Mouse (Mus musculus): ENCODE data around the gene Actr1b. TPM values are rescaled to one million over a fixed set of nuclear protein-coding genes. Genes with fewer than 3 reads are reported as not detected.
A peak's percentile ranks its signal among the peaks of the same experiment; 100 is the strongest.

The Actr1b gene
- polyA plus RNA-seq, 1 experiment from 2014 or later = 90.3 TPM

DNA sequence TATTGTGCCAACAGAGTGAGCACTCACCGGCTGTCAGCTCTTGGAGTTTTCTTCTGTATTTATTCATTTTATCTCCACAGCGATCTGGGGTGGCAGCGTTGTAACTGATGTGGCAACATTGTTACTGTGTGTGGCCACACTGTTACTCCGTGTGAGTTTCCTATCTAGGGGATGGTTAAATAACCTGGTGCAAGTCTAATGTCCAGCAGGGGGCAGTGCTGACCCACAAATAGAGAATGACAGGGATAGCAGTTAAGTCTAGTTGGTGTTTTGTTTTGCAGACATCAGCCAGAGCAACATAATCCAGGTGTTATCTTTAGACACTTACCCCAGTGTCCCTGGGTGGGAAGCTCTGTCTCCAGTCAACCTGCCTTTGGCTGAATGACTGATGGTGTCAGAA lies 23.1 kb upstream of the Actr1b start:
- H3K36me3 ChIP-seq = no peaks in the 10 kb centered on the region
- H3K4me2 ChIP-seq (replicated peaks) = no peak overlapping the region
- H3K4me1 ChIP-seq (replicated peaks) = no peaks in the 10 kb centered on the region
- no peak for ATAC-seq
- no peaks in the 10 kb centered on the region for H3K9me3 ChIP-seq
- 9% methylated on average over 4 of the region's 4 CpGs for WGBS
- H3K27me3 ChIP-seq (replicated peaks) = no peaks in the 10 kb centered on the region; the same call in 1 of the 2 replicates
- H3K9ac ChIP-seq = no peak overlapping the region
- H3K4me3 ChIP-seq (replicated peaks) = no peak overlapping the region
- H3K27ac ChIP-seq = no peak overlapping the region

- H3K4me1 ChIP-seq (replicated peaks) = 0 out of 2 replicates have a peak, but pooled peaks cover 2% of the 10 kb centered on the region
- no peak overlapping the region for H3K9ac ChIP-seq
- H3K9me3 ChIP-seq = no peaks in the 10 kb centered on the region
- H3K36me3 ChIP-seq = no peaks in the 10 kb centered on the region
- H3K4me2 ChIP-seq (replicated peaks) = no peak overlapping the region
- no peak overlapping the region for H3K4me3 ChIP-seq (replicated peaks)
- H3K27ac ChIP-seq = no peak overlapping the region
- 64% methylated on average over 4 of the region's 4 CpGs for WGBS
- no peak for ATAC-seq
- no peaks in the 10 kb centered on the region for H3K27me3 ChIP-seq (replicated peaks)
These were observed 9.8 kb upstream of the Actr1b start for GRCm38 (mm10) chr1:36724057-36724431.

DNA sequence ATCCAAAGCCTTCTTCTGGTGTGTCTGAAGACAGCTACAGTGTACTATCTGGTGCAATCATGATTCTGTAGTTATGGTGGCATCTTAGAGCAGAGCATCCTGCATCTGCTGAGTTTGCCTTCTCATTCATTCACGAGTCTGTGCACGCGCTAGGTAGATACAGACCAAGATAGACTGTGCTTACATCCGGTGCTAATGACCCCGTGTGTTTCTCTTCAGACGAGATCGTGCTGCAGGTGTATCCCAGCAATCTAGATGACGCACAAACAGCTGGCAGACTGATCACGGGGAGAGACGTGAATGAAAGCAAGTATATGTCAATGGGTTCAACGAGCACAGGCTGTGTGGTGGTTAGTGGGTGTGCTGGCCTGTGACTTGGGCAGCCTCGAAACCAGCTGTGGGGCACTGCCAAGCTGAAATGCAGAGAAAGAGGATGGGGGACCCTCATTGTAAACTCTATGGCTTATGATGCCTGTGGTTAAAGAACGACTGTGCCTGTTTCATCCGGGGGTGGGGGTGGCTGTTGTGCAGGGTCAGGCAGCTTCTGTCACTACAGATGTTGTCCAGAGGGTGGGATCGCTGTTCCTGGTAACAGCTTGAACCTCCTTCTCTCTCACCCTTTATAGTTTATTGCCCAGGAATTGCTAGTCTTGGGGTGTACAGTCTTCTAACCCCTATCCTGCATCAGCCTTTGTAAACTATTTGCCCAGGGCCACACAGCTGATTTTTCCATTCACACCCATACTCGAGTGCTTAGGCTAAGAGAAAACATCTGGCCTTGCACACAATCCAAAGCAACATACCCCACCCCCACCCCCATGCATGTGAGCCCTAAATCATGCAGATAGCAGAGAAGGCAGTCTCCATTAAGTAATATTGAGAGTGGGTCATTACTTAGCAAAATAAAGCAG lies 9.2 kb upstream of the Actr1b start:
- ATAC-seq = no peak
- no peak overlapping the region for H3K4me2 ChIP-seq (replicated peaks)
- H3K27me3 ChIP-seq (replicated peaks) = no peaks in the 10 kb centered on the region
- H3K9ac ChIP-seq = no peak overlapping the region
- H3K4me1 ChIP-seq (replicated peaks) = 0 out of 2 replicates have a peak, but pooled peaks cover 2% of the 10 kb centered on the region
- no peaks in the 10 kb centered on the region for H3K9me3 ChIP-seq
- WGBS = 56% methylated on average over 16 of the region's 16 CpGs
- no peaks in the 10 kb centered on the region for H3K36me3 ChIP-seq
- no peak overlapping the region for H3K4me3 ChIP-seq (replicated peaks)
- no peak overlapping the region for H3K27ac ChIP-seq

GRCm38 (mm10) chr1:36718786-36719185 lies 4.6 kb upstream of the Actr1b start:
- no peak overlapping the region for H3K4me3 ChIP-seq (replicated peaks)
- H3K4me2 ChIP-seq (replicated peaks) = no peak overlapping the region
- no peaks in the 10 kb centered on the region for H3K27me3 ChIP-seq (replicated peaks)
- H3K9me3 ChIP-seq = no peaks in the 10 kb centered on the region
- H3K36me3 ChIP-seq = no peaks in the 10 kb centered on the region
- no peak for ATAC-seq
- WGBS = 95% methylated on average over 1 of the region's 1 CpGs
- 0 out of 2 replicates have a peak, but pooled peaks cover 2% of the 10 kb centered on the region for H3K4me1 ChIP-seq (replicated peaks)
- H3K27ac ChIP-seq = no peak overlapping the region
- no peak overlapping the region for H3K9ac ChIP-seq

DNA sequence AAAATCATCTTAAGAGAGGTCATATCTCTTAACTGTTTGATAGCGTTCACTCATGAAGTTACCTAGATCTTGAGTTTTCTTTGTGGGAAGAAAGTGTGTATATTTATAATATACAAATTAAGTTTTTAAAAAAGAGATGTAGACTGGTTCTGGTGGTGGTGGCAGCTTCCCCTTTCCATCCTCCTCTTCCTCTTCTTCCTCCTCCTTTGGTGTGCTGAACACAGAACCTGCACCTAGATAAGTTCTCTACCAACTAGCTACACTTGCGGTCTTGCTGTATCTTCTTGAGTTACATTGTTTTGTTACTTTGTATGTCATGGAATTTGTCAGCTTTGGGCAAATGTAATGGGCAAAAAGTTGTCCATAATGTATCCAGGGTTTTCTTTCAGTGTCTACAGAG lies 3.1 kb downstream of the Actr1b start:
- Histone ChIP-seq H3K4me1 (replicated peaks) (peaks cover 16% of the 10 kb centered on the region), H3K4me3 (replicated peaks) (no peak overlapping the region), H3K9ac (no peak overlapping the region), H3K36me3 (0 out of 2 replicates have a peak, but pooled peaks cover 5% of the 10 kb centered on the region), H3K27ac (no peak overlapping the region), H3K4me2 (replicated peaks) (no peak overlapping the region), H3K9me3 (no peaks in the 10 kb centered on the region), H3K27me3 (replicated peaks) (no peaks in the 10 kb centered on the region)
- 97% methylated on average over 2 of the region's 2 CpGs for WGBS
- no peak for ATAC-seq

DNA sequence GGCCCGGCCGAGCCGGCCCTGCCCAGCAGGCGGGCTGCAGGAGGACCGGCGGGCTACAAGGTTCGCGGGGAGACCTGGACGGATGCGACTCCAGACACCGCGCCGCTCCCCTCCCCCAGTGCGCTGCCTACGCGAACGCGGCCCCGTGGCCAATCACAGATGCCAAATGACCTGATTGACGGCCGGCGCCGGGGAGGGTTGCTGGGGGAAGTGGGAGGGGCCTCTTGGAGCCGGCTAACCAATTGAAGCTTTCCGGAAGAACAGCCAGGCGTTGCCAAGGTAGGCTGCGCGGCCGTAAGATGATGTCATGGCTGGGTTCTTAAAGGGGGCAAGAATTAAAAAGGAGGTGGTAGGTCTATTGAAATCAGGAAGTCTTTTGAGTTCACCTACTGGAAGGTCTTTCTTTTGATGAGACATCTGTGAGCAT lies 4.4 kb downstream of the Actr1b start, which contains the start of gene 4933424G06Rik:
Gene 4933424G06Rik (plus strand): TSS at position 296 of the 427 bp plus-strand sequence.
- peak within 1 kb of the TSS; percentile 85 for H3K4me3 ChIP-seq (replicated peaks)
- peaks cover 16% of the 10 kb centered on the region for H3K4me1 ChIP-seq (replicated peaks)
- WGBS = under 1% methylated on average over 28 of the region's 29 CpGs
- peaks cover 10% of the 10 kb centered on the region; the same call in 1 of the 2 replicates for H3K36me3 ChIP-seq
- H3K27me3 ChIP-seq (replicated peaks) = no peaks in the 10 kb centered on the region
- no peaks in the 10 kb centered on the region for H3K9me3 ChIP-seq
- peak; percentile 98 for ATAC-seq
- peak within 1 kb of the TSS; percentile 86 for H3K9ac ChIP-seq
- peak within 1 kb of the TSS; percentile 72 for H3K4me2 ChIP-seq (replicated peaks)
- H3K27ac ChIP-seq = peak within 1 kb of the TSS; percentile 82

DNA sequence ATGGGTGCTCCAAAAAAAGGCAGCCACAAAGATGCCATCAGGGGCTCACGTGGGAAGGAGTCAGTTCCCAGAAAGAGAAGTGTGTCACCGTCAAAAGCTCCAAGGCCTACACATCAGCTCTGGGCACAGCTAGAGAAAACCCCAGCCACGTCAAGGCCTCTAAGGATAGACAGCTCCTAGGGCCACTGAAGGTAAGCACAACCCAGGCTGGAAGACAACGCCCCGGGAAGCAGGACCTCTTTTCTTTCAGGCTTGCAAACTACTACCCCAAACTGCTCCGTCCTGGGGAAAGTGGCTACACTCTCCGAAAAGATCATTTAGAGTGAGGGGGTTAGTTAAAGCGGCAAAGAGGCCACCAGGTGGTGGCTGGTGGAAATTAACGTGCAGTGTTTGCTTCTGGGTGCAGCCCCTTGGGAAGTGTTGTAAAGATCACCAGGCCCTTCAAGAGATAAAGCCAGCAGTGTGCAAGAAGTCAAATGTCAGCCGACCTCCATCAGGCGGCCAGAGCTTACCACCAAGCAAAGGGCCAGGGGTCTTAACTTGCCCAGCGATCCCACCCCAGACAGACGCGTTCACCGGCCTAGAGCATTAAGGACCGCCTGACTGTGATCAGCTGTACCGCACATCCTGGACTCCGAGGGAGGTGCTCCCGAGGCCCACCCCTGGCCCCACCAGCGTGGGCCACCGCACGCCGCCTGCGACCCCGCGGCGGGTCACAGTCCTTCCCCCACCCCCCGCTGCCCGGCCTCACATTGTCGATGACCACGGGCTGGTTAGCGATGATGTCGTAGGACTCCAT lies 5.0 kb downstream of the Actr1b start:
- peak overlapping the region; percentile 85 for H3K4me3 ChIP-seq (replicated peaks)
- WGBS = under 1% methylated on average over 33 of the region's 33 CpGs
- peak overlapping the region; percentile 82 for H3K27ac ChIP-seq
- H3K9ac ChIP-seq = peak overlapping the region; percentile 86
- H3K4me2 ChIP-seq (replicated peaks) = peak overlapping the region; percentile 72
- no peaks in the 10 kb centered on the region for H3K9me3 ChIP-seq
- ATAC-seq = peak; percentile 77
- H3K4me1 ChIP-seq (replicated peaks) = peaks cover 16% of the 10 kb centered on the region
- H3K36me3 ChIP-seq = peaks cover 16% of the 10 kb centered on the region
- H3K27me3 ChIP-seq (replicated peaks) = no peaks in the 10 kb centered on the region

DNA sequence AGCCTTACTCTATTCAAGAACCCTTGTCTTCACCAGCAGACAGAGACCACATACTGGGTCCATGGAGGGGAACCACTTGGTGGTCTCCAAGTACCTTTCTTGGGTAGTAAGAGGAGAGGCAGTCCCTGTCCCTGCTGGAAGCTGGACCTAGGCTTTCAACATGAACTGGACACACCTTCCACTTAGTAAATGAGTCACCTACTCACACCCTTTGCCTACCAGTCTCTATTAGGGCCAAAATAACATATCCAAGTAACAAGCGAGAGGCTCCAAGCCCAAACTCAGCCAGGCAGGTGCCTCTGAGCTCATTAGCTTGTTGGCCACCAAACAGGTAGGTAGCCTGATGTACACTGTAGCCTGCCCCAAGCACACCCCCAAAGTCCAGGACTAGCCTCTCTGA lies 5.6 kb downstream of the Actr1b start:
- H3K4me2 ChIP-seq (replicated peaks) = peak overlapping the region; percentile 72
- peaks cover 19% of the 10 kb centered on the region for H3K36me3 ChIP-seq
- peak overlapping the region; percentile 85 for H3K4me3 ChIP-seq (replicated peaks)
- peak overlapping the region; percentile 86 for H3K9ac ChIP-seq
- H3K9me3 ChIP-seq = no peaks in the 10 kb centered on the region
- no peaks in the 10 kb centered on the region for H3K27me3 ChIP-seq (replicated peaks)
- no peak overlapping the region for H3K27ac ChIP-seq
- WGBS = 77% methylated on average over 1 of the region's 1 CpGs
- no peak for ATAC-seq
- peaks cover 16% of the 10 kb centered on the region for H3K4me1 ChIP-seq (replicated peaks)

- Histone ChIP-seq H3K36me3 (peaks cover 21% of the 10 kb centered on the region), H3K27ac (no peak overlapping the region), H3K9me3 (no peaks in the 10 kb centered on the region), H3K4me3 (replicated peaks) (no peak overlapping the region), H3K4me2 (replicated peaks) (peak overlapping the region; percentile 72; the same call in 1 of the 2 replicates), H3K4me1 (replicated peaks) (peaks cover 16% of the 10 kb centered on the region), H3K9ac (no peak overlapping the region), H3K27me3 (replicated peaks) (no peaks in the 10 kb centered on the region)
- no peak for ATAC-seq
- whole genome bisulfite sequencing = 83% methylated on average over 3 of the region's 3 CpGs
These were observed 6.4 kb downstream of the Actr1b start for GRCm38 (mm10) chr1:36707797-36708196.

DNA sequence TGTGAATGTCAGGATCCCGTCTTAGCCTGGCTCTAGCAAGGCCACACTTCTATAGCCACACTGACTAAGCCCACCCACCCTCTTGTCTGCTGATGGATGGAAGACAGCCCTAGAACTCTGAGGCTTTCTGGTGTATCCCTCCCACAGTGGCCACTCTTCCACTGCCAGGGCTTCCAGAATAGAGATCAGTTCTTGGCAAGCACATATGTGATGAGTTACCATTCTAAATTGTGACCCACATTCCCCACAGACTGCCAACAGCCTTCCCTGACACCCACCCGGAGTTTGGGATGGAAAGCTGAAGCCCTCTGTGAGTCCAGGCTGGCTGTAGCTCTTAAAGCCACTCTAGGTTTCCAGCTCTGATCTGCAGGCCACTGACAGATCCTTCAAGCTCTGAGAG lies 7.1 kb downstream of the Actr1b start:
- H3K4me2 ChIP-seq (replicated peaks) = no peak overlapping the region
- peaks cover 27% of the 10 kb centered on the region for H3K36me3 ChIP-seq

DNA sequence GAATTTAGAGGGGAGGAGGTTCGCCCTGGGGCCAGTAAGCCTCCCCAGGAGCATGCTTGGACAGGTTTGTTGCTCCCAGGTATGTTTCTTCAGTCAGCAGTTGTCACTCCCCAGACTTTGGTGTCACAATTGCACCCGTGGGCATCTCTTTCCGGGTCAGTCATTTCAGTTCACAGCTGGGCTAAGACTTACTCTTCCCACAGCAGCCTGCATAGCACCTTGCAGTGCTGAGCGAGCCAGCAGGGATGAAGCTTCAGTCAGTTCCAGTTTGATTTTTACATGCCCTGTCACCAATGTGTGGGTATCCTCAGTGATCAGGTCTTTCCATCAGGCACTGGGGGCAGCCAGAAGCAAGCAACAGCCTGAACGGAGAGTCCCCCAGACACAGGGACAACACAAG lies 17.2 kb downstream of the Actr1b start:
- 77% methylated on average over 5 of the region's 5 CpGs for WGBS
- Histone ChIP-seq H3K27me3 (replicated peaks) (no peaks in the 10 kb centered on the region), H3K9ac (no peak overlapping the region), H3K4me3 (replicated peaks) (no peak overlapping the region), H3K27ac (no peak overlapping the region), H3K9me3 (no peaks in the 10 kb centered on the region), H3K36me3 (peaks cover 32% of the 10 kb centered on the region), H3K4me2 (replicated peaks) (no peak overlapping the region), H3K4me1 (replicated peaks) (peaks cover 3% of the 10 kb centered on the region; the same call in 1 of the 2 replicates)
- ATAC-seq = no peak

More for the DNA sequence above, 7.1 kb downstream of the Actr1b start:
- no peak overlapping the region for H3K27ac ChIP-seq
- H3K9me3 ChIP-seq = no peaks in the 10 kb centered on the region
- peaks cover 16% of the 10 kb centered on the region for H3K4me1 ChIP-seq (replicated peaks)
- H3K4me3 ChIP-seq (replicated peaks) = no peak overlapping the region
- H3K9ac ChIP-seq = no peak overlapping the region
- ATAC-seq = no peak
- H3K27me3 ChIP-seq (replicated peaks) = no peaks in the 10 kb centered on the region
- WGBS = 82% methylated on average over 2 of the region's 2 CpGs

DNA sequence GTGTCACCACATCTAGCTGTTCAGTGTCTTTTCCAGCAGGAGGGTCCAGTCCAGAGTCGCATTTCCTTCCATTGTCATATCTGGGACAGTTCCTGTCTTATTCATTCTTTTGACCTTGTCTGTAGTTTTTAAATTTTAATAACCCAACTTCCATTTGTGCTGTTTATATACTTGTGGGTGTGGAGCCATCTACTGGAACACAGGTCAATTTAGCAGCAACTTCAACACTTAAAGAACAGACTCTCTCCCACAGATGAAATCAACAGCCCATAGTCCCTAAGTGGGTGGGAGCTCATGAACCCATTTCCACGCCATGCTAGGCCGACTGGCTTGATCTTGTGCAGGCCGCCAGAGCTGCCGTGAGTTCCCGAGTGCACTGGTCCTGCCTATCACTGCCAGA lies 17.8 kb downstream of the Actr1b start:
- Histone ChIP-seq H3K4me1 (replicated peaks) (peaks cover 4% of the 10 kb centered on the region; the same call in 1 of the 2 replicates), H3K9ac (no peak overlapping the region), H3K27ac (no peak overlapping the region), H3K4me3 (replicated peaks) (no peak overlapping the region), H3K9me3 (no peaks in the 10 kb centered on the region), H3K36me3 (peaks cover 32% of the 10 kb centered on the region), H3K4me2 (replicated peaks) (no peak overlapping the region), H3K27me3 (replicated peaks) (no peaks in the 10 kb centered on the region)
- WGBS = 58% methylated on average over 6 of the region's 6 CpGs
- ATAC-seq = no peak
